31 mouse cellular contexts compared by ENCODE assay signal in the genomic region with DNA sequence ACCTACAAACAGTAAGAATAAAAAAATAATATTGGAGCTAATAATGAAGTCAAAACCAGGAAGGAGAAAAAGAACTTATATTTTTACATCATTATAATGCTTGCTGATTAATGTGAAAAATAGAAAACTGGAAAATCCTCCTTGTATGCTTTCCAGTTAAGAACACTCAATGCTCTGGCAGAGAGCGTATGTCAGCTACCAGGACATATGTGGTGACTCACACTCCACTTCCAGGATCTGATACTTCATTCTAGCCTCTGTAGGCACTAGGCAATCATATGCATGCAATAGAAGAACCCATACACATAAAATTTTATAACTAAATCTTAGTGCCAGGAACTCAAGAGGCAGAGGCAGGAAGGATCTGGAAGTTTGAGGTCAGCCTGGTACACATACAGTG. TPM values are rescaled to one million over a fixed set of nuclear protein-coding genes. Genes with fewer than 3 reads are reported as not detected.
DNase-seq lines count a peak whose midpoint lies in the region; ATAC-seq and TF ChIP-seq lines count a peak whose summit lies in the region.
"Had no signal": no experiment of that assay in that cellular context is flagged by ENCODE, and none has a peak within 500 bp of the region (broad histone marks: within the 10 kb centered on the region; RNA-seq: fewer than 3 reads in every experiment).

No protein-coding gene starts in this region.

- peaks cover 3 to 9% of the 10 kb centered on the region in 2 experiments; a peak in 3 of 4 replicates for H3K36me3 ChIP-seq in MEL (ENCODE audit: control insufficient read depth in 1 of 2, insufficient read depth in 2 of 2, low read length in 2 of 2)

- no peaks in the 10 kb centered on the region for H3K9me3 ChIP-seq in MEL (replicated peaks; ENCODE audit: insufficient read depth, low read length)
- H3K9me3 ChIP-seq: embryonic facial prominence, embryonic 10.5 days; embryonic facial prominence, embryonic 13.5 days; forebrain, embryonic 12.5 days; forebrain, embryonic 15.5 days; G1E; heart, embryonic 10.5 days; heart, embryonic 13.5 days had no signal

- TF ChIP-seq EP300 in MEL (IDR thresholded peaks at IDR 0.05; ENCODE audit: low read depth in 1 of 2, low read length in 2 of 2), result no peak

- H3K4me3 ChIP-seq in MEL (ENCODE audit: control insufficient read depth in 1 of 2, insufficient read depth in 1 of 2, low read depth in 2 of 2, low read length in 2 of 2), result no peak overlapping the region
- H3K4me3 ChIP-seq: embryonic facial prominence, embryonic 10.5 days; embryonic facial prominence, embryonic 13.5 days; erythroblast, embryonic 14.5 days; forebrain, embryonic 12.5 days; forebrain, embryonic 15.5 days; heart, adult 2 months; heart, embryonic 10.5 days; heart, embryonic 13.5 days had no signal

- no peak for TF ChIP-seq CTCF in MEL (IDR thresholded peaks at IDR 0.05 in 2 of 3, conservative IDR thresholded peaks at IDR 0.05 in 1 of 3; ENCODE audit: control insufficient read depth in 1 of 3, insufficient read depth in 1 of 3, low read depth in 2 of 3, low read length in 3 of 3, poor library complexity in 1 of 3, severe bottlenecking in 1 of 3)

- no peak overlapping the region for H3K27ac ChIP-seq in MEL (ENCODE audit: control insufficient read depth, low read depth, low read length)
- H3K27ac ChIP-seq: embryonic facial prominence, embryonic 10.5 days; embryonic facial prominence, embryonic 13.5 days; forebrain, embryonic 12.5 days; forebrain, embryonic 15.5 days; heart, adult 2 months; heart, embryonic 10.5 days; heart, embryonic 13.5 days; hindbrain, embryonic 14.5 days; hindbrain, postnatal 0 days had no signal

- TF ChIP-seq RAD21 in MEL (IDR thresholded peaks at IDR 0.05; ENCODE audit: low read depth, low read length), result no peak

- DNase-seq in right cerebral cortex, adult 18-20 months, result peak; percentile 11
- no peak for DNase-seq in right cerebral cortex, postnatal 14 days
- peak; percentile 18 for DNase-seq in MEL (ENCODE audit: low read depth, low spot score)
- peak; percentile 12 for DNase-seq in telencephalon, adult 2 months (ENCODE audit: low read depth, low spot score)
- no peak for DNase-seq in cerebellum, postnatal 10 days
- DNase-seq: adrenal gland, adult 8-10 months; adrenal gland, postnatal 25 days; B cell, adult 2 months; cerebellum, adult 18-20 months; cerebellum, adult 9-11 months; cerebellum, postnatal 36 days; embryo, embryonic 11 days; gastrocnemius, postnatal 10 days; gastrocnemius, postnatal 36 days; heart, adult 2 months; heart, postnatal 14 days; heart, postnatal 4 days had no signal

- no peaks in the 10 kb centered on the region; the same call in 1 of the 2 replicates for H3K79me2 ChIP-seq in MEL (ENCODE audit: control insufficient read depth, insufficient read depth, low read length, poor library complexity)

- TF ChIP-seq POLR2A in MEL (IDR thresholded peaks at IDR 0.05; ENCODE audit: control insufficient read depth in 1 of 2, insufficient read depth in 1 of 2, low read depth in 1 of 2, low read length in 2 of 2, poor library complexity in 1 of 2), result no peak

- no peak for ATAC-seq in megakaryocyte progenitor cell, adult 5-6 weeks (replicated peaks; ENCODE audit: poor library complexity)
- ATAC-seq: activated CD4-positive, CD25-positive, alpha-beta regulatory T cell, adult 4 months; forebrain, embryonic 15.5 days; hindbrain, postnatal 0 days; inflammation-experienced regulatory T-cells, adult 6 months had no signal

- no peak overlapping the region for H3K9ac ChIP-seq in MEL (ENCODE audit: control insufficient read depth, low read depth, low read length, poor library complexity, severe bottlenecking)
- H3K9ac ChIP-seq: embryonic facial prominence, embryonic 13.5 days; forebrain, embryonic 12.5 days; forebrain, embryonic 15.5 days; heart, embryonic 13.5 days; hindbrain, embryonic 14.5 days had no signal

- H3K27me3 ChIP-seq in MEL (ENCODE audit: control insufficient read depth in 1 of 2, insufficient read depth in 2 of 2, low read length in 2 of 2), result no peaks in the 10 kb centered on the region
- H3K27me3 ChIP-seq: CH12.LX; embryonic facial prominence, embryonic 13.5 days; forebrain, embryonic 12.5 days; forebrain, embryonic 15.5 days; heart, embryonic 13.5 days had no signal

- no peaks in the 10 kb centered on the region for H3K4me1 ChIP-seq in MEL (ENCODE audit: control insufficient read depth in 1 of 2, insufficient read depth in 2 of 2, low read length in 2 of 2)
- H3K4me1 ChIP-seq: embryonic facial prominence, embryonic 10.5 days; embryonic facial prominence, embryonic 13.5 days; forebrain, embryonic 12.5 days; forebrain, embryonic 15.5 days; heart, embryonic 10.5 days; heart, embryonic 13.5 days had no signal

TF ChIP-seq in MEL, 35 proteins besides CTCF, POLR2A, EP300 and RAD21:
- TF ChIP-seq BHLHE40 (IDR thresholded peaks at IDR 0.05; ENCODE audit: borderline replicate concordance, low read depth, low read length), result no peak

RNA-seq across cellular contexts. Expression of gene Zmym4, which starts 40.2 kb away (rescaled TPM):
- 14.9 and 16.8 TPM in 2 replicates for total RNA-seq in MEL (2012; rRNA removed)
- 10 to 100 TPM; 23.6 to 71.1 TPM for polyA plus RNA-seq in MEL (2012; ENCODE audit: insufficient read depth in 1 of 2, insufficient read length in 2 of 2, low read depth in 1 of 2, low replicate concordance in 2 of 2, missing spikeins in 1 of 2)
- total RNA-seq in megakaryocyte progenitor cell, adult 5-6 weeks (2015), result 51.9 and 70.5 TPM in 2 replicates
- 32.0 and 62.9 TPM in 2 replicates for total RNA-seq in megakaryocyte progenitor cell, adult 5-6 weeks (2017)

Comparison
In these comparisons a context has a peak if more than half of its experiments do, and no peak if none do; other contexts are left out.
1. DNase-seq: peak in right cerebral cortex, adult 18-20 months (single experiment), MEL (single experiment) and telencephalon, adult 2 months (single experiment); none in right cerebral cortex, postnatal 14 days (single experiment) and cerebellum, postnatal 10 days (0 of 2).